Mouse (Mus musculus) CH12.LX (cell line): ENCODE results near the gene Hfe2.

Experiments used
- CTCF ChIP-seq, 2 experiments: IDR thresholded peaks in 1 of 2; conservative IDR thresholded peaks in 1 of 2; 2 replicates each; pipeline ENCODE4 v1.5.1; 2011 to 2012; ENCODE audit warnings: low read depth in 2 of 2, low read length in 2 of 2, improper control_type of control experiment in 1 of 2, inconsistent platforms in 1 of 2, mild to moderate bottlenecking in 1 of 2, moderate library complexity in 1 of 2
- E2F4 ChIP-seq: IDR thresholded peaks from 2 replicates; pipeline ENCODE4 v1.6.1; 2011; ENCODE audit warnings: low read depth, low read length, improper control_type of control experiment; ENCODE audit not compliant: insufficient replicate concordance
- EP300 ChIP-seq: IDR thresholded peaks from 2 replicates; pipeline ENCODE4 v1.6.1; 2011; ENCODE audit warnings: low read length, improper control_type of control experiment
- JUN ChIP-seq: IDR thresholded peaks from 2 replicates; pipeline ENCODE4 v1.6.1; 2011; ENCODE audit warnings: low read depth, mild to moderate bottlenecking, low read length, improper control_type of control experiment, moderate library complexity; ENCODE audit not compliant: insufficient read depth
- MAZ ChIP-seq: IDR thresholded peaks from 2 replicates; pipeline ENCODE4 v1.6.1; 2012; ENCODE audit warnings: low read depth, mild to moderate bottlenecking, inconsistent platforms, low read length, improper control_type of control experiment, moderate library complexity
- POLR2A ChIP-seq: IDR thresholded peaks from 2 replicates; pipeline ENCODE4 v1.6.1; 2011; ENCODE audit warnings: low read depth, mild to moderate bottlenecking, improper control_type of control experiment, low read length
- RAD21 ChIP-seq: IDR thresholded peaks from 2 replicates; pipeline ENCODE4 v1.6.1; 2011; ENCODE audit warnings: low read depth, mild to moderate bottlenecking, low read length, improper control_type of control experiment, moderate library complexity
- TCF12 ChIP-seq: IDR thresholded peaks from 2 replicates; pipeline ENCODE4 v1.6.1; 2014; ENCODE audit warnings: low read depth, mild to moderate bottlenecking, inconsistent platforms, low read length, improper control_type of control experiment
- USF1 ChIP-seq: IDR thresholded peaks from 2 replicates; pipeline ENCODE4 v1.6.1; 2014; ENCODE audit warnings: low read depth, mild to moderate bottlenecking, inconsistent platforms, low read length, improper control_type of control experiment
- ZNF384 ChIP-seq: IDR thresholded peaks from 2 replicates; pipeline ENCODE4 v1.6.1; 2012; ENCODE audit warnings: low read depth, low read length, improper control_type of control experiment, inconsistent platforms

DNA sequence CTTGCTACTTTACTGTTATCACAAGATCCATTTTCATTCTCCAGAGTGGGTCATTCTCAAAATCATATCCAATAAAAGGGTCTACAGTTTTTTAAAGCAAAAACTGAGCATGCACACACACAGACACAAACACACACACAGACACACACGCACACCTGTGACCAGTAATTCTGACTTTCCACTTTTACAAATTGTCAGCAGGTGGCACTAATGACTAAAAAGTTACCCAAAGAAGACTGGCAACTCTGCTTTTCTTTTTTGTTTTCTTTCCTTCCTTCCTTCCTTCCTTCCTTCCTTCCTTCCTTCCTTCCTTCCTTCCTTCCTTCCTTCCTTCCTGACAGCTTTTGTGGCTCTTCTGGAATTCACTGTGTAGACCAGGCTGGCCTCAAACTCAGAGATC lies 20.6 kb downstream of the Hfe2 start:
- TF ChIP-seq CTCF (conservative IDR thresholded peaks at IDR 0.05 in 1 of 2, IDR thresholded peaks at IDR 0.05 in 1 of 2; ENCODE audit: low read depth in 2 of 2, low read length in 2 of 2) = peak in 1 of 2 experiments; percentile 78; a peak in 2 of 4 replicates
- no peak for TF ChIP-seq EP300
- TF ChIP-seq JUN = no peak
- no peak for TF ChIP-seq ZNF384
- TF ChIP-seq POLR2A = no peak
- TF ChIP-seq USF1 = no peak
- TF ChIP-seq E2F4 = no peak
- no peak for TF ChIP-seq TCF12
- TF ChIP-seq RAD21 = peak; percentile 76
- TF ChIP-seq MAZ = no peak
